Mouse (Mus musculus): ENCODE data around the gene Lamb3. TPM values are rescaled to one million over a fixed set of nuclear protein-coding genes. Genes with fewer than 3 reads are reported as not detected.

Lamb3 gene
- polyA plus RNA-seq, 1 experiment, result 62.3 TPM

- 82% methylated on average over 3 of the region's 3 CpGs for WGBS
- DNase-seq, result no peak
- TF ChIP-seq CTCF (IDR thresholded peaks at IDR 0.05; ENCODE audit: insufficient read depth, low read length), result no peak
- TF ChIP-seq POLR2A (IDR thresholded peaks at IDR 0.05; ENCODE audit: borderline replicate concordance, extremely low read depth, low read depth, low read length), result no peak
- Histone ChIP-seq H3K4me1 (ENCODE audit: control insufficient read depth, insufficient read depth, low read length) (no peaks in the 10 kb centered on the region), H3K4me3 (replicated peaks; ENCODE audit: extremely low read depth, low read depth, low read length) (no peak overlapping the region)
Measured at GRCm38 (mm10) chr1:193351583-193351982, 144.1 kb downstream of the Lamb3 start.

DNA sequence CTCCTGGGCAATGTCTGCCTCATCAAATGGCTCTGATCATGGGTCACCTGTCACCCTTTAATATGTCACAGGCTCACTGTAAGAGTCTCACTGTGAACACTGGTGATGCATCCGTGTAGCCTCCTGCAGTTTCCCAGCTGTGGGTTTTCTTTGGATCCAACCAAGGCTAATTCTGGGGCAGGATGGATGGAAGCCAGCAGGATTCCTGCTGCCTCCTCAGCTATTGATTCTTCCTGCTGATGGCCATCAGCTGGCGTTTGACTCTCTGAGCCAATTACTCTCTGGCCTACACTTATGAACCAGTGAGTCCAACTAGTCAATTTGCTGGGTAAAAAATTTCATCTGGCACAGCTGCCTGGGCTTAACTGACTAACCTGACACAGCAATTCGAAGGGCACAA is 151.7 kb downstream of the Lamb3 start:
- no peak overlapping the region for H3K4me3 ChIP-seq (replicated peaks; ENCODE audit: extremely low read depth, low read depth, low read length)
- DNase-seq, result no peak
- TF ChIP-seq POLR2A (IDR thresholded peaks at IDR 0.05; ENCODE audit: borderline replicate concordance, extremely low read depth, low read depth, low read length) (no peak), CTCF (IDR thresholded peaks at IDR 0.05; ENCODE audit: insufficient read depth, low read length) (no peak)
- no peaks in the 10 kb centered on the region; the same call in 1 of the 2 replicates for H3K4me1 ChIP-seq (ENCODE audit: control insufficient read depth, insufficient read depth, low read length)
- 65% methylated on average over 3 of the region's 3 CpGs for WGBS

DNA sequence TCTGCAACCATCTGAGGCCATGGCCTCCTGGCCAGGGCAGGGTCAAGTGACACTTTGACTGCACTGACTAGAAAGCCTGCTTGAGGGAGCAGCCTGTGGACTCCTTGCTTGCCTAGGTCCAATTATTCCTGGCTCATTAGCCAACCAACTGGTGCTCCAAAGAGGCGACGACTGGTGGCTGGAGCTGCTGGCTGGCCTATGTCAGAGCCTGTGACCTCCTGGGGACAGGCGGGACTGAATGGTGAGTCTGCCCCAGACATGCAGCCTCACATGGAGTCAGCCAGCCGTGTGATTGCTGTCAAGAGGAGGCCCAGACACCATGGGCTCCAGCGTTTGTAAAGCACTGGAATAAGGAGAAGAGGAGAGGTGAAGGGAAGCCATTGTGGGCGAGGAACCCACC is 153.7 kb downstream of the Lamb3 start:
- no peak overlapping the region for H3K4me3 ChIP-seq (replicated peaks; ENCODE audit: extremely low read depth, low read depth, low read length)
- no peak for DNase-seq
- 74% methylated on average over 6 of the region's 6 CpGs for WGBS
- H3K4me1 ChIP-seq (ENCODE audit: control insufficient read depth, insufficient read depth, low read length), result no peaks in the 10 kb centered on the region; the same call in 1 of the 2 replicates
- no peak for TF ChIP-seq CTCF (IDR thresholded peaks at IDR 0.05; ENCODE audit: insufficient read depth, low read length)
- TF ChIP-seq POLR2A (IDR thresholded peaks at IDR 0.05; ENCODE audit: borderline replicate concordance, extremely low read depth, low read depth, low read length), result no peak

DNA sequence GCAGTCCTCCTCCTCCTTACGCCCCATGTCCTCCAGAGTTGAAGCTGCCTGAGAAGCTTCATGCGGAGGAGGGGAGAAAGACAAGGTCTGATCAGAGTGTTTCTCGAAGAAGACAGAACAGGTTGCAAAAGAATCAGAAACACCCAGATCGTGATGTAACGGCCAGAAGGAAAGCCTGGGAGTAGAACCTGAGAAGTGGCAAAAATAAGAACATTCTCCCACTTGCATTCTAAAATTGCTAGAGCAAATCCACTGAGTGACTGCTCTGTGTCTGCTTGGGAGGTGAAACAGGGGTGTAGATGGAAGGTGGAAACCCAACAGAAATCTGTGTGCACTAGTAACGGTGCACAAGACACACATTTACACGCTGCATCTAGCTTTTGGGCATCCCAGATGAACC is 154.6 kb downstream of the Lamb3 start:
- TF ChIP-seq POLR2A (IDR thresholded peaks at IDR 0.05; ENCODE audit: borderline replicate concordance, extremely low read depth, low read depth, low read length) (no peak), CTCF (IDR thresholded peaks at IDR 0.05; ENCODE audit: insufficient read depth, low read length) (no peak)
- 86% methylated on average over 7 of the region's 7 CpGs for WGBS
- H3K4me3 ChIP-seq (replicated peaks; ENCODE audit: extremely low read depth, low read depth, low read length), result no peak overlapping the region
- H3K4me1 ChIP-seq (ENCODE audit: control insufficient read depth, insufficient read depth, low read length), result no peaks in the 10 kb centered on the region; the same call in 1 of the 2 replicates
- DNase-seq, result no peak

- 72% methylated on average over 5 of the region's 5 CpGs for WGBS
- H3K4me3 ChIP-seq (replicated peaks; ENCODE audit: extremely low read depth, low read depth, low read length), result no peak overlapping the region
Measured at GRCm38 (mm10) chr1:193363801-193364231, 156.3 kb downstream of the Lamb3 start.

GRCm38 (mm10) chr1:193368055-193368454 is 160.6 kb downstream of the Lamb3 start:
- WGBS, result 39% methylated on average over 10 of the region's 10 CpGs

More at GRCm38 (mm10) chr1:193363801-193364231, 156.3 kb downstream of the Lamb3 start:
- no peak for DNase-seq
- H3K4me1 ChIP-seq (ENCODE audit: control insufficient read depth, insufficient read depth, low read length), result no peaks in the 10 kb centered on the region; the same call in 1 of the 2 replicates
- TF ChIP-seq CTCF (IDR thresholded peaks at IDR 0.05; ENCODE audit: insufficient read depth, low read length), result peak; percentile 82
- TF ChIP-seq POLR2A (IDR thresholded peaks at IDR 0.05; ENCODE audit: borderline replicate concordance, extremely low read depth, low read depth, low read length), result no peak

DNA sequence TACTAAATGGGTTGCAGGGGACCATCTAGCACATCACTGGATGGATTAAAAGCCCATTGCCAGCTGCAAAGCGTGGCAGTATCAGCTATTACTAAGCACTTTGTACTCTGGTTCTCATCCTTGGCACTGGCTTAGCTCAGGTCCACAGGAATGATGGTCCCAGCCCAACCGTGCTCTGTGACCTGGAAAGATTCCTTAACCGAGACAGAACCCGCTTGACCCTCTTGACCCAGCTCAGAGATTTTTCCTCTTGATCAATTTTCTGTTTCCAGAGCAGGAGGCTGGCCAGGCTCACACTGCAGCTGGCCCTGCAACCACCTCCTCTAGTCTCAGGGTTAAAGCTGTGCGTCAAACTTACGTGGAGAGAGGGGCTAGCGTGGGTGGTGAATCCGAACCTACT is 161.6 kb downstream of the Lamb3 start:
- TF ChIP-seq POLR2A (IDR thresholded peaks at IDR 0.05; ENCODE audit: borderline replicate concordance, extremely low read depth, low read depth, low read length) (no peak), CTCF (IDR thresholded peaks at IDR 0.05; ENCODE audit: insufficient read depth, low read length) (no peak)
- no peak for DNase-seq
- Histone ChIP-seq H3K4me1 (ENCODE audit: control insufficient read depth, insufficient read depth, low read length) (no peaks in the 10 kb centered on the region), H3K4me3 (replicated peaks; ENCODE audit: extremely low read depth, low read depth, low read length) (no peak overlapping the region)
- WGBS, result 62% methylated on average over 8 of the region's 8 CpGs

More at GRCm38 (mm10) chr1:193368055-193368454, 160.6 kb downstream of the Lamb3 start:
- TF ChIP-seq POLR2A (IDR thresholded peaks at IDR 0.05; ENCODE audit: borderline replicate concordance, extremely low read depth, low read depth, low read length) (no peak), CTCF (IDR thresholded peaks at IDR 0.05; ENCODE audit: insufficient read depth, low read length) (no peak)
- peak; percentile 16 for DNase-seq
- Histone ChIP-seq H3K4me1 (ENCODE audit: control insufficient read depth, insufficient read depth, low read length) (no peaks in the 10 kb centered on the region; the same call in 1 of the 2 replicates), H3K4me3 (replicated peaks; ENCODE audit: extremely low read depth, low read depth, low read length) (no peak overlapping the region)

GRCm38 (mm10) chr1:193370096-193370495 is 162.6 kb downstream of the Lamb3 start, which contains the start of gene Camk1g:
Gene Camk1g (minus strand): TSS chr1:193370298.
- 17% methylated on average over 2 of the region's 2 CpGs for WGBS
- Histone ChIP-seq H3K4me3 (replicated peaks; ENCODE audit: extremely low read depth, low read depth, low read length) (no peak within 1 kb of the TSS), H3K4me1 (ENCODE audit: control insufficient read depth, insufficient read depth, low read length) (no peaks in the 10 kb centered on the region)
- no peak for TF ChIP-seq POLR2A (IDR thresholded peaks at IDR 0.05; ENCODE audit: borderline replicate concordance, extremely low read depth, low read depth, low read length)
- TF ChIP-seq CTCF (IDR thresholded peaks at IDR 0.05; ENCODE audit: insufficient read depth, low read length), result no peak
- no peak for DNase-seq

DNA sequence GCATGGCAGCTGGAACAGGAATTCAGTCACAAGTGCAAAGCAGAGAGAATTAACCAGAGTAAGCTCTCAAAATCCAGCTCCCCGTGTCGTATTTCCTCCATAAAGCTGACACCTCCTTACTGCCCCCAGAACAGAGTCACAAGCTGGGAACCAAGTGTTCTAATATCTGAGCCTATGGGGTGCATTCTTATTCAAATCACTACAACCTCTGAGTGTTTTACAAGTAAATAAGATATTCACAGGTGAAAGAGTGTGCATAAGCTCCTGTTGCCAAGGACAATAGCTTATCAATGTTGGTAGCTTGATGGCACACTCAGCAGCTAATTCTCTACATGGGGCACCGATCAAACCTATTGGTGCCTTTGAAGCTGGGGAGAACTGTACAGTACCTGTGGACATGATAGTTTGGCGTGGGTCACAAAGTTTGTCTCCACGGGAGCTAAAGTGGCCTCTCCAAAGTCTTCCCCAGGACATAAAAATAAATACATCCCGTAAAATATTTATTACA is 166.5 kb downstream of the Lamb3 start:
- Histone ChIP-seq H3K4me3 (replicated peaks; ENCODE audit: extremely low read depth, low read depth, low read length) (no peak overlapping the region), H3K4me1 (ENCODE audit: control insufficient read depth, insufficient read depth, low read length) (no peaks in the 10 kb centered on the region)
- DNase-seq, result no peak
- TF ChIP-seq POLR2A (IDR thresholded peaks at IDR 0.05; ENCODE audit: borderline replicate concordance, extremely low read depth, low read depth, low read length) (no peak), CTCF (IDR thresholded peaks at IDR 0.05; ENCODE audit: insufficient read depth, low read length) (no peak)
- WGBS, result 89% methylated on average over 6 of the region's 6 CpGs

DNA sequence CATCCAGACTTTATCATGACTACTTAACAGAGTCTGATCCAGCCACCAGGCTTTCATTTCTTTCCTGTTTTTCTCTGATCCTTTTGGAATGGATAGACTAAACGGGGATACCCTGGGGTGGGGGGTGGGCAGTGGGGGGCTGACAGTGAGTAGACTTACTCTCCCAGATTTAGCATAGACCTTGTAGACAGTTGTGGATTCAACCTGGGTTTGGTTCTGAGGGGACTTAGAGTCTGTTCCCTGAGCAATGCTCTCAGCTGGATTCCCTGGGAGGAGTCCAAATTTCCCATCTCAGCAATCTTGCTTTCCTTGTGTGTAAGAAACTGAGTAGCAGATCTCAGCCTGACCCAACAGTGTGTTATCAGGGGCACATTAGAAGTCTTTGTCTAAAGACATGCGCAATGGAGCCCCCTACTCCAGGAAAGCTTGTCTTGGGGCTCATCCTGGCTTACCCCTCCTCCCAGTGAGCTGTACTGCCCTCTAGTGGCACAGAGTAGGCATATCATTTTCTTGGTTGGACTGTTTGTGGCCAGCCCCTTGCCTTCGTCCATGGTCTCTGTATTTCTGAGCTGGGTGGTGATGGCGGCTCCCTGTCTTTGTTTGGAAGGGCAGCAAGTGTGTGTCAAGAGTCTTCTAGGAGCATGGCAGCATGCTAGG is 169.1 kb downstream of the Lamb3 start:
- Histone ChIP-seq H3K4me3 (replicated peaks; ENCODE audit: extremely low read depth, low read depth, low read length) (no peak overlapping the region), H3K4me1 (ENCODE audit: control insufficient read depth, insufficient read depth, low read length) (no peaks in the 10 kb centered on the region)
- peak; percentile 92 for TF ChIP-seq CTCF (IDR thresholded peaks at IDR 0.05; ENCODE audit: insufficient read depth, low read length)
- TF ChIP-seq POLR2A (IDR thresholded peaks at IDR 0.05; ENCODE audit: borderline replicate concordance, extremely low read depth, low read depth, low read length), result no peak
- DNase-seq, result no peak
- 32% methylated on average over 4 of the region's 4 CpGs for WGBS

Measured in lung, adult 2 months (tissue).